Mouse (Mus musculus) ovary, adult 10 weeks (tissue): ENCODE measurements around the gene Eif2ak4. TPM values are rescaled to one million over a fixed set of nuclear protein-coding genes. Genes with fewer than 3 reads are reported as not detected.

Experiments used
- polyA plus RNA-seq: library from polyadenylated mRNA; stranded (reverse); fragments of 350-450 nt; fragmentation: Illumina TruSeq; extraction: RNeasy Lipid Tissue Mini Kit (QIAGEN cat#74804); gene quantifications from one replicate; pipeline ENCODE4 v1.2.3, GENCODE M21; 2014

Gene Eif2ak4
- 10.3 TPM for polyA plus RNA-seq

GRCm38 (mm10) chr2:118388341-118389335, at the start of gene Eif2ak4:
Gene Eif2ak4 (plus strand): TSS chr2:118388618.

DNA sequence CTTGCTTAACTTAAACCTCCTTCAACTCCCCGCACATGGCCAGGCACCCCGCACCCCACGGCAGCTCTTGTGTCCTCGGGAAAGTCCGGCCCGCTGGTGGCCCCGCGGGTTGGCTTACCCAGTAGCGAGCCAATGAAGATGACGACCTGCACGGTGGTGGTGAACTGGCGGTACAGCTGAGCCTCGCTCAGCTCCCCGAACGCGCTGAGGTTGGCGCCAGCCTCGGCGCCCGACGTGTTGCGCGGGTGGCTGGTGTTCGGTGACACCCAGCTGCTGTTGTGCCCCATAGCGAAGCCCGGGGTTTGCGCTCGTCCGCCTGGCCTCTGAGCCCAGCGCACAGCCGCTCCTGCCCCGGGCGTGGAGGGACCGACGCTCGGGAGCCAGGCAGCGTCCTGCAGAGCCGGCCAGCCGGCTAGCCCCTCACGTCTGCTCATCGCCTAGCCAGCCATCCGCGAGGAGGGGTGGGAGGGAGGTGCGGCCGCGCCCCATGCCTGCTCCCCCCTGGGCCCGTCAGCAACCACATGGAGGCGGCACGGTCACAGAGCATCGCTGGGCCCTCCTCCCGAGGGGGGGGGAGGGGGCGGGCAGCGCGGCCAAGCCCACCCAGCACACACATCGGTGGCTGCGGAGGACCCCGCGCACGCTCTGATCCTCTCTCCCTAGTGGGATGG, 15.4 kb upstream of the Eif2ak4 start, which contains the start of gene Gpr176:
TSS of gene Gpr176 (minus strand) at position 519 of the 671 bp plus-strand sequence.

GRCm38 (mm10) chr2:118479550-118479909, 91.1 kb downstream of the Eif2ak4 start, which contains the start of gene Srp14:
Gene Srp14 (minus strand): TSS chr2:118479711.

Other genes starting within 250 kb of the Eif2ak4 start
- 2.7 TPM for gene Fsip1, start 131.7 kb upstream of the Eif2ak4 start, polyA plus RNA-seq
- 0.23 TPM for gene Gpr176, start 15.2 kb upstream of the Eif2ak4 start, polyA plus RNA-seq
- 111 TPM for gene Srp14, start 91.1 kb downstream of the Eif2ak4 start, polyA plus RNA-seq
- gene Bmf, start 161.1 kb downstream of the Eif2ak4 start, polyA plus RNA-seq: 6.9 TPM
- 56.9 TPM for gene Bub1b, start 209.6 kb downstream of the Eif2ak4 start, polyA plus RNA-seq